10 mouse cellular contexts compared by ENCODE assay signal in the genomic region with DNA sequence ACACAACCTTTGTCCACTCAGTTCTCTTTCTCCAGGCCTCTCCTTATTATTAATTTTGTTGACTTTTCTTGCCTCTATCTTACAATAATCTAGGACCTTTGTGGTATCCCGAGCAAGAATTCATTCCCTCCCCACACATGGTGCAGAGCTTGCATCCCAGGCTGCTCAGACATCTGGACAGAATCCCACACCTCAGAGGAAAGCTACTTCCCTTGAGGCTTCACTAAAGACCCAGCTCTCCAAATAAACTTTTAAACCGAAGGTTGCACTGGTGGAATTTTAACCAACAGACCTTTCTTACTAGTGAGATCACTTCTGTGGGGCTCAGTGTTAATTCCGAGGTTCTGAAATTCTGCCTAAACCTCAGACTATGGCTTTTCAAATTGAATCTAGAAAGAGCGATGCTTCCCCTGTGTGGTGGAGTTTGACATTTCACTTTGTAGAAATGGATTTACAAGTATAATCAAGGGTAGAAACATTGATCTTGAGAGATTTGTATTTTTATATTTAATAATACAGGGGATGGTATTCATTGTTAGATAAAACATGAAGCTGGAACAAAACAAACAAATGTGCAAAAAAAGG.
DNase-seq lines count a peak whose midpoint lies in the region; ATAC-seq and TF ChIP-seq lines count a peak whose summit lies in the region.
"Had no signal": no experiment of that assay in that cellular context is flagged by ENCODE, and none has a peak within 500 bp of the region (broad histone marks: within the 10 kb centered on the region; RNA-seq: fewer than 3 reads in every experiment).

No protein-coding gene starts in this region.

- H3K4me1 ChIP-seq in heart, embryonic 11.5 days (ENCODE audit: control insufficient read depth, insufficient read depth, low read length): no peaks in the 10 kb centered on the region
- no peaks in the 10 kb centered on the region for H3K4me1 ChIP-seq in lung, postnatal 0 days (ENCODE audit: insufficient read depth, low read depth, low read length)
- no peaks in the 10 kb centered on the region for H3K4me1 ChIP-seq in limb, embryonic 14.5 days (ENCODE audit: control insufficient read depth, insufficient read depth, low read length)
- H3K4me1 ChIP-seq: heart, embryonic 15.5 days had no signal

- H3K36me3 ChIP-seq in heart, embryonic 11.5 days (ENCODE audit: control insufficient read depth, insufficient read depth, low read length): no peaks in the 10 kb centered on the region
- H3K36me3 ChIP-seq in lung, postnatal 0 days (ENCODE audit: insufficient read depth, low read length): no peaks in the 10 kb centered on the region
- no peaks in the 10 kb centered on the region for H3K36me3 ChIP-seq in limb, embryonic 14.5 days (ENCODE audit: control insufficient read depth, insufficient read depth, low read length)
- H3K36me3 ChIP-seq: heart, embryonic 15.5 days had no signal

- ATAC-seq in heart, embryonic 11.5 days (replicated peaks; ENCODE audit: insufficient number of reproducible peaks, low FRiP score, low TSS enrichment): no peak
- ATAC-seq in lung, postnatal 0 days: no peak
- ATAC-seq in limb, embryonic 14.5 days (ENCODE audit: low FRiP score, low read depth): peak; percentile 77
- ATAC-seq in megakaryocyte progenitor cell, adult 5-6 weeks (replicated peaks; ENCODE audit: poor library complexity): no peak

- peak; percentile 10 to 48 for DNase-seq in heart, adult 18-20 months
- DNase-seq in lung, postnatal 0 days (ENCODE audit: low spot score): peak; percentile 15
- DNase-seq in lung, adult 18-20 months: no peak
- DNase-seq in brain, embryonic 18.5 days (ENCODE audit: low read depth, low spot score): peak; percentile 28
- peak; percentile 65 for DNase-seq in limb, embryonic 14.5 days (ENCODE audit: low spot score)
- DNase-seq in thymus, postnatal 25 days: no peak
- DNase-seq: embryo, embryonic 11 days had no signal

- no peak for TF ChIP-seq POLR2A in limb, embryonic 14.5 days (IDR thresholded peaks at IDR 0.05; ENCODE audit: borderline replicate concordance, extremely low read depth, insufficient read depth, insufficient read length)

- H3K4me2 ChIP-seq in heart, embryonic 11.5 days: no peak overlapping the region
- no peak overlapping the region for H3K4me2 ChIP-seq in lung, postnatal 0 days (replicated peaks; ENCODE audit: low read depth, low read length)
- H3K4me2 ChIP-seq in limb, embryonic 14.5 days (replicated peaks; ENCODE audit: low read depth, low read length, severe bottlenecking): no peak overlapping the region
- H3K4me2 ChIP-seq: heart, embryonic 15.5 days had no signal

- no peak overlapping the region for H3K9ac ChIP-seq in heart, embryonic 11.5 days (ENCODE audit: low read depth, low read length)
- H3K9ac ChIP-seq in lung, postnatal 0 days (replicated peaks; ENCODE audit: low read depth): no peak overlapping the region
- H3K9ac ChIP-seq in limb, embryonic 14.5 days (ENCODE audit: low read depth, low read length, severe bottlenecking): no peak overlapping the region
- H3K9ac ChIP-seq: heart, embryonic 15.5 days had no signal

- no peak for TF ChIP-seq EP300 in lung, postnatal 0 days (IDR thresholded peaks at IDR 0.05)

- 64% methylated on average over 4 of the region's 4 CpGs for WGBS in heart, embryonic 11.5 days (ENCODE audit: insufficient replicate concordance)
- WGBS in lung, postnatal 0 days: 59% methylated on average over 4 of the region's 4 CpGs
- 40% methylated on average over 4 of the region's 4 CpGs for WGBS in limb, embryonic 14.5 days

- no peak overlapping the region for H3K4me3 ChIP-seq in heart, embryonic 11.5 days (ENCODE audit: low read depth, low read length)
- H3K4me3 ChIP-seq in lung, postnatal 0 days (ENCODE audit: low read depth, low read length): no peak overlapping the region
- H3K4me3 ChIP-seq in limb, embryonic 14.5 days (replicated peaks; ENCODE audit: low read length): no peak overlapping the region
- H3K4me3 ChIP-seq: heart, embryonic 15.5 days had no signal

- peak; percentile 61 for TF ChIP-seq CTCF in lung, postnatal 0 days (IDR thresholded peaks at IDR 0.05)

- no peak overlapping the region for H3K27ac ChIP-seq in heart, embryonic 11.5 days (ENCODE audit: low read depth, low read length)
- no peak overlapping the region for H3K27ac ChIP-seq in lung, postnatal 0 days (ENCODE audit: low read length)
- no peak overlapping the region for H3K27ac ChIP-seq in limb, embryonic 14.5 days (replicated peaks; ENCODE audit: low read depth, low read length)
- H3K27ac ChIP-seq: heart, embryonic 15.5 days had no signal

- no peaks in the 10 kb centered on the region for H3K9me3 ChIP-seq in heart, embryonic 11.5 days (replicated peaks; ENCODE audit: control insufficient read depth, low read length)
- H3K9me3 ChIP-seq in lung, postnatal 0 days (ENCODE audit: low read length): no peaks in the 10 kb centered on the region
- H3K9me3 ChIP-seq in limb, embryonic 14.5 days (ENCODE audit: control insufficient read depth, low read length): no peaks in the 10 kb centered on the region
- H3K9me3 ChIP-seq: heart, embryonic 15.5 days had no signal

- H3K27me3 ChIP-seq in heart, embryonic 11.5 days (ENCODE audit: control insufficient read depth, insufficient read depth, low read length): no peaks in the 10 kb centered on the region
- H3K27me3 ChIP-seq in lung, postnatal 0 days (replicated peaks; ENCODE audit: insufficient read depth, low read length): no peaks in the 10 kb centered on the region
- no peaks in the 10 kb centered on the region for H3K27me3 ChIP-seq in limb, embryonic 14.5 days (ENCODE audit: control insufficient read depth, insufficient read depth, low read length)
- H3K27me3 ChIP-seq: heart, embryonic 15.5 days had no signal

Comparison
In these comparisons a context has a peak if more than half of its experiments do, and no peak if none do; other contexts are left out.
1. DNase-seq: peak in heart, adult 18-20 months (2 of 2), lung, postnatal 0 days (single experiment), brain, embryonic 18.5 days (single experiment) and limb, embryonic 14.5 days (single experiment); none in lung, adult 18-20 months (0 of 2) and thymus, postnatal 25 days (single experiment).